8 mouse cellular contexts compared by ENCODE assay signal in genomic region chr1:86533411-86534130, GRCm38 (mm10). TPM values are rescaled to one million over a fixed set of nuclear protein-coding genes. Genes with fewer than 3 reads are reported as not detected.
DNase-seq lines count a peak whose midpoint lies in the region; ATAC-seq lines count a peak whose summit lies in the region.

No protein-coding gene starts in this region.

- H3K36me3 ChIP-seq in hindbrain, embryonic 11.5 days (ENCODE audit: control insufficient read depth, insufficient read depth, low read length), result peaks cover 12% of the 10 kb centered on the region
- H3K36me3 ChIP-seq in hindbrain, embryonic 10.5 days, result peaks cover 41% of the 10 kb centered on the region
- peaks cover 13% of the 10 kb centered on the region for H3K36me3 ChIP-seq in forebrain, embryonic 16.5 days (ENCODE audit: control insufficient read depth, insufficient read depth)

- H3K4me1 ChIP-seq in hindbrain, embryonic 11.5 days (replicated peaks; ENCODE audit: control insufficient read depth, insufficient read depth, low read length), result peaks cover 6% of the 10 kb centered on the region
- peaks cover 30% of the 10 kb centered on the region for H3K4me1 ChIP-seq in hindbrain, embryonic 10.5 days (replicated peaks)
- H3K4me1 ChIP-seq in forebrain, embryonic 16.5 days (replicated peaks; ENCODE audit: control insufficient read depth, insufficient read depth, low read length), result peaks cover 37% of the 10 kb centered on the region

- H3K4me2 ChIP-seq in hindbrain, embryonic 11.5 days (replicated peaks; ENCODE audit: low read depth, low read length), result no peak overlapping the region
- H3K4me2 ChIP-seq in forebrain, embryonic 16.5 days (ENCODE audit: low read length), result no peak overlapping the region

- no peaks in the 10 kb centered on the region for H3K9me3 ChIP-seq in hindbrain, embryonic 11.5 days (ENCODE audit: control insufficient read depth, low read length)
- no peaks in the 10 kb centered on the region for H3K9me3 ChIP-seq in hindbrain, embryonic 10.5 days
- no peaks in the 10 kb centered on the region for H3K9me3 ChIP-seq in forebrain, embryonic 16.5 days (ENCODE audit: control insufficient read depth, low read length)

- 93% methylated on average over 6 of the region's 6 CpGs for WGBS in hindbrain, embryonic 11.5 days
- WGBS in hindbrain, embryonic 10.5 days, result 91% methylated on average over 6 of the region's 6 CpGs
- 73% methylated on average over 6 of the region's 6 CpGs for WGBS in forebrain, embryonic 16.5 days

- no peak overlapping the region for H3K9ac ChIP-seq in hindbrain, embryonic 11.5 days (ENCODE audit: low read depth, low read length)
- H3K9ac ChIP-seq in forebrain, embryonic 16.5 days (replicated peaks; ENCODE audit: low read depth, low read length), result no peak overlapping the region

- no peaks in the 10 kb centered on the region for H3K27me3 ChIP-seq in hindbrain, embryonic 11.5 days (ENCODE audit: control insufficient read depth, insufficient read depth, low read length)
- H3K27me3 ChIP-seq in hindbrain, embryonic 10.5 days (ENCODE audit: insufficient read depth, poor library complexity, severe bottlenecking), result no peaks in the 10 kb centered on the region
- H3K27me3 ChIP-seq in forebrain, embryonic 16.5 days (replicated peaks; ENCODE audit: control insufficient read depth, insufficient read depth, low read length), result no peaks in the 10 kb centered on the region

- intact Hi-C loops in heart, postnatal 10 days (cut with DNase I), result loop anchor here (2.0 to 5.0 kb wide), 2 partner anchors 61 to 171 kb away; no protein-coding TSS in a partner anchor
- intact Hi-C loops in heart, postnatal 36 days (cut with DNase I), result loop anchor here (5.0 kb wide), 1 partner anchor 171 kb away; no protein-coding TSS in a partner anchor

- DNase-seq in hindbrain, embryonic 11.5 days (ENCODE audit: low spot score), result peak; percentile 30
- DNase-seq in hindbrain, embryonic 10.5 days (ENCODE audit: low spot score), result no peak
- DNase-seq in CD4-positive helper T cell, adult 2 months (ENCODE audit: low read depth, low spot score), result peak; percentile 49
- DNase-seq in mesoderm, embryonic 11.5 days (ENCODE audit: low read depth, low spot score), result peak; percentile 60
- no peak for DNase-seq in heart, postnatal 10 days
- DNase-seq in urinary bladder, adult 2 months (ENCODE audit: low spot score), result no peak
- DNase-seq in heart, postnatal 36 days, result no peak

- no peak overlapping the region for H3K4me3 ChIP-seq in hindbrain, embryonic 11.5 days (ENCODE audit: low read depth, low read length)
- H3K4me3 ChIP-seq in hindbrain, embryonic 10.5 days, result no peak overlapping the region
- no peak overlapping the region for H3K4me3 ChIP-seq in forebrain, embryonic 16.5 days (replicated peaks; ENCODE audit: low read length)

- H3K27ac ChIP-seq in hindbrain, embryonic 11.5 days (ENCODE audit: low read depth, low read length), result no peak overlapping the region
- no peak overlapping the region for H3K27ac ChIP-seq in hindbrain, embryonic 10.5 days
- 0 out of 2 replicates have a peak overlapping the region, but pooled peaks have one; percentile 20 for H3K27ac ChIP-seq in forebrain, embryonic 16.5 days (ENCODE audit: low read length)

- no peak for ATAC-seq in hindbrain, embryonic 11.5 days (ENCODE audit: low FRiP score)
- ATAC-seq in forebrain, embryonic 16.5 days, result 0 out of 2 replicates have a peak, but pooled peaks have one; percentile 5

RNA-seq across cellular contexts. Expression of gene Ptma, which starts 7.0 kb away (rescaled TPM):
- polyA plus RNA-seq in hindbrain, embryonic 11.5 days (2014; fragmentation: Nextera tagmentation; extraction: Ambion mirVana), result 3,351 and 3,402 TPM in 2 replicates
- polyA plus RNA-seq in hindbrain, embryonic 10.5 days (2016; fragmentation: Nextera tagmentation; extraction: Ambion mirVana), result 2,611 and 3,050 TPM in 2 replicates
- polyA plus RNA-seq in forebrain, embryonic 16.5 days (2015; fragmentation: Nextera tagmentation; extraction: Ambion mirVana), result 1,987 and 2,275 TPM in 2 replicates
- total RNA-seq in heart, postnatal 10 days (2021), result 100 to 1,000 TPM; 535 to 599 TPM
- polyA plus RNA-seq in urinary bladder, adult 2 months (2012; rRNA removed), result 836 and 1,054 TPM in 2 replicates
- 100 to 1,000 TPM; 202 to 234 TPM for total RNA-seq in heart, postnatal 36 days (2021)

RNA-seq across cellular contexts. Expression of gene Pde6d, which starts 48.9 kb away (rescaled TPM):
- polyA plus RNA-seq in hindbrain, embryonic 11.5 days (2014; fragmentation: Nextera tagmentation; extraction: Ambion mirVana), result 91.9 and 96.0 TPM in 2 replicates
- 75.1 and 87.1 TPM in 2 replicates for polyA plus RNA-seq in hindbrain, embryonic 10.5 days (2016; fragmentation: Nextera tagmentation; extraction: Ambion mirVana)
- 88.7 and 90.1 TPM in 2 replicates for polyA plus RNA-seq in forebrain, embryonic 16.5 days (2015; fragmentation: Nextera tagmentation; extraction: Ambion mirVana)
- 10 to 100 TPM; 37.9 to 40.9 TPM for total RNA-seq in heart, postnatal 10 days (2021)
- 48.0 and 49.0 TPM in 2 replicates for polyA plus RNA-seq in urinary bladder, adult 2 months (2012; rRNA removed)
- 10 to 100 TPM; 41.7 to 44.1 TPM for total RNA-seq in heart, postnatal 36 days (2021)

RNA-seq across cellular contexts. Expression of gene Cops7b, which starts 49.1 kb away (rescaled TPM):
- polyA plus RNA-seq in hindbrain, embryonic 11.5 days (2014; fragmentation: Nextera tagmentation; extraction: Ambion mirVana), result 49.7 and 63.7 TPM in 2 replicates
- 76.2 and 82.4 TPM in 2 replicates for polyA plus RNA-seq in hindbrain, embryonic 10.5 days (2016; fragmentation: Nextera tagmentation; extraction: Ambion mirVana)
- polyA plus RNA-seq in forebrain, embryonic 16.5 days (2015; fragmentation: Nextera tagmentation; extraction: Ambion mirVana), result 59.7 and 64.6 TPM in 2 replicates
- 10 to 100 TPM; 11.0 to 12.6 TPM for total RNA-seq in heart, postnatal 10 days (2021)
- polyA plus RNA-seq in urinary bladder, adult 2 months (2012; rRNA removed), result 22.0 and 34.3 TPM in 2 replicates
- 10 to 100 TPM in 1 of 2 experiments, 1 to 10 TPM in 1; 10.0 to 11.2 TPM for total RNA-seq in heart, postnatal 36 days (2021)

Comparison
In these comparisons a context has a peak if more than half of its experiments do, and no peak if none do; other contexts are left out.
1. DNase-seq: peak in hindbrain, embryonic 11.5 days (single experiment), CD4-positive helper T cell, adult 2 months (single experiment) and mesoderm, embryonic 11.5 days (single experiment); none in hindbrain, embryonic 10.5 days (single experiment), heart, postnatal 10 days (0 of 2), urinary bladder, adult 2 months (single experiment) and heart, postnatal 36 days (0 of 2).